Mouse (Mus musculus) midbrain, postnatal 0 days (tissue): Measurements from ENCODE around the gene Cers5. TPM values are rescaled to one million over a fixed set of nuclear protein-coding genes. Genes with fewer than 3 reads are reported as not detected.

Experiments used
- ATAC-seq: fragments of 200-750 bp; cut with Nextera tagmentation; 2 replicates; pipeline ENCODE4 v1.8.0; 2017; ENCODE audit warnings: moderate number of reproducible peaks, mild to moderate bottlenecking, moderate TSS enrichment, moderate library complexity; ENCODE audit not compliant: low FRiP score
- DNase-seq: peaks from one replicate; pipeline ENCODE4 v3.0.0-alpha.2; 2015; ENCODE audit warnings: low spot score
- H3K27ac ChIP-seq: fragments of 300-500 bp; sonication (generic); 2 replicates; pipeline ENCODE4 v1.5.1; 2014; ENCODE audit warnings: low read depth, mild to moderate bottlenecking, low read length, mixed read lengths
- H3K27me3 ChIP-seq: fragments of 300-500 bp; sonication (generic); 2 replicates; pipeline ENCODE4 v1.6.1; 2014; ENCODE audit warnings: low read length, control low read depth, mixed read lengths; ENCODE audit not compliant: insufficient read depth
- H3K36me3 ChIP-seq: fragments of 300-500 bp; sonication (generic); 2 replicates; pipeline ENCODE4 v1.6.1; 2014; ENCODE audit warnings: low read length, control low read depth, mixed read lengths; ENCODE audit not compliant: insufficient read depth
- H3K4me1 ChIP-seq: fragments of 300-500 bp; sonication (generic); 2 replicates; pipeline ENCODE4 v1.6.1; 2014; ENCODE audit warnings: mild to moderate bottlenecking, control low read depth, antibody characterized with exemption, low read length, mixed read lengths; ENCODE audit not compliant: insufficient read depth
- H3K4me2 ChIP-seq: fragments of 300-500 bp; sonication (generic); 2 replicates; pipeline ENCODE4 v1.6.1; 2014; ENCODE audit warnings: low read depth, mild to moderate bottlenecking, low read length, mixed read lengths; ENCODE audit not compliant: poor library complexity, severe bottlenecking
- H3K4me3 ChIP-seq: fragments of 300-500 bp; sonication (generic); 2 replicates; pipeline ENCODE4 v1.5.1; 2014; ENCODE audit warnings: low read depth, mild to moderate bottlenecking, low read length, moderate library complexity
- H3K9ac ChIP-seq: fragments of 300-500 bp; sonication (generic); replicated peaks from 2 replicates; pipeline ENCODE4 v1.6.1; 2014; ENCODE audit warnings: mild to moderate bottlenecking, low read length, moderate library complexity, mixed read lengths; ENCODE audit not compliant: poor library complexity, severe bottlenecking
- H3K9me3 ChIP-seq: fragments of 300-500 bp; sonication (generic); 2 replicates; pipeline ENCODE4 v1.6.1; 2016; ENCODE audit warnings: low read length, control low read depth
- CTCF ChIP-seq: IDR thresholded peaks from 2 replicates; pipeline ENCODE4 v1.5.1; 2016; ENCODE audit warnings: antibody characterized with exemption, mild to moderate bottlenecking
- WGBS: fragments of 180-500 bp; shearing (Covaris S2); extraction: QIAGEN DNeasy Blood & Tissue Kit; methylation state at CpG from one replicate; pipeline ENCODE4 v1.1.7; 2014; 5-methylcytosine and 5-hydroxymethylcytosine counted together
- polyA plus RNA-seq: library from polyadenylated mRNA; unstranded; fragments of >200 nt; fragmentation: Nextera tagmentation; extraction: Ambion mirVana; gene quantifications from 2 replicates; pipeline ENCODE4 v1.2.1, GENCODE M21; 2015
- total RNA-seq: library from RNA; depleted of rRNA; stranded (reverse); fragments of >200 nt; gene quantifications from 2 replicates; pipeline ENCODE4 v1.2.3, GENCODE M21; 2014

Cers5 gene
- total and polyA plus RNA-seq, 2 experiments from 2014 or later = 76.8 to 94.2 TPM

DNA sequence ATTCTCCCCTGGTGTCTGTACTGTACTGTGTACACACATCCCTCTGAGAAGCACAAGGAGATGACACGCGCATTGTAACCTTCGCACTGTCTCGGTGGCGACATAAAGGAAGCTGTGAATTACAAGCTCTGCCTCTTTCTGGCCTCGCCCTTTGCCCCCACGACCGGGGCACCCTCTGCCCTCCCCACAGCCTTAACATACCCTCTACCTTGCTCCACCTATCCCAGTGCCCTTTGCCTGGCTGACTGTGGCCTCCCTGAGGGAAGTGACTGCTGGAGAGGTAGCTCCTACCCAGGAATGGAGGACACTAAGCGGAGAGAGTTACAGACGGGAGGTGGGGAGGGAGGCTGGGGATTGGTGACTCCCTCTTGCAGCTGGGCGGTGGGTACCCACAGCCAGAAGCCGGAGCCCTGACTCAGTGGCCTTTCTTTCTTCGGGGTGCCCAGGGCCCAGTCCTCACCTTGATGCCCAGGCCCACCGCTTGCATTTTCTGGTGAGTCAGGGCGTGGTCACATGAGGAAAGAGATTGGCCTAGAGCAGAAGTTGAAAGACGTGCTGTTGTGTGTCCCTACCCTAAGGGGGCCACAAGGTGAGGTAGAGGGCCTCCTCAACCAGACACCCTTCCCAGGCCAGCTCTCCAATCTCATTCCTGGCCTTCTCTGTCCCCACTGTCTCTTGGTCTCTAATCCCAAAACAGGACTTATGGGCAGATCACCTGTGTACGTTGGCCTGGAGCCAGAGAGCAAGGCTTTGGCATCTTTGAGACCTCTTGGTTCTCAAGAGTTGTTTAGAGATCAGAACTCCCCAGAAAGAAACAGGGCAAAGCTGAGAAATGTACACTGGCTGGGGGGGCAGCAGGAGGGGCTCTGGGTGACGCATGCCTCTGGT lies 72.2 kb downstream of the Cers5 start:
- Histone ChIP-seq H3K36me3 (peaks cover 40% of the 10 kb centered on the region), H3K27me3 (no peaks in the 10 kb centered on the region), H3K4me1 (peaks cover 15% of the 10 kb centered on the region), H3K4me3 (no peak overlapping the region), H3K27ac (0 out of 2 replicates have a peak overlapping the region, but pooled peaks have one; percentile 96), H3K9me3 (no peaks in the 10 kb centered on the region), H3K4me2 (no peak overlapping the region), H3K9ac (no peak overlapping the region)
- TF ChIP-seq CTCF = no peak
- ATAC-seq = no peak
- no peak for DNase-seq
- 90% methylated on average over 18 of the region's 18 CpGs for WGBS

DNA sequence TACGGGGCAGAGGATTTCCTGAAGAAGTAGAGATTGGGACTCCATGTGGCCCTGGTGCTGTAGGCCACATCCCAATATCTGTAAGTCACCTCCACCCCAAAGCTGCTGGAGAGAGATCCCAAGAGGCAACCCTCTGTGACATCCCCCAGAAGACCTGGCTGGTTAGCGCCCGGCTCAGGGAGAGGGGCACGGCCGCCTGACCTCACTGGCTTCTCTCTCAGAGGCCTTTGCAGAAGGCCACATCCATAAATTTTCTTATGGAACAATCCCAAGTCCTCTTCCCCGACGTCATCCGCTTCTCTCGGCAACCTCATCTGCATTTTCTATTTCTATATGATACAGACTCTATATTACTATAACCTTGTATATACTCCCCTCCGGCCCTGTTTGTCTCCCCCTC lies 73.0 kb downstream of the Cers5 start:
- ATAC-seq (no peak), DNase-seq (no peak)
- Histone ChIP-seq H3K9me3 (no peaks in the 10 kb centered on the region), H3K27ac (no peak overlapping the region), H3K27me3 (no peaks in the 10 kb centered on the region), H3K4me3 (no peak overlapping the region), H3K36me3 (peaks cover 45% of the 10 kb centered on the region), H3K4me2 (no peak overlapping the region), H3K9ac (no peak overlapping the region), H3K4me1 (peaks cover 15% of the 10 kb centered on the region)
- no peak for TF ChIP-seq CTCF
- 85% methylated on average over 10 of the region's 10 CpGs for WGBS

DNA sequence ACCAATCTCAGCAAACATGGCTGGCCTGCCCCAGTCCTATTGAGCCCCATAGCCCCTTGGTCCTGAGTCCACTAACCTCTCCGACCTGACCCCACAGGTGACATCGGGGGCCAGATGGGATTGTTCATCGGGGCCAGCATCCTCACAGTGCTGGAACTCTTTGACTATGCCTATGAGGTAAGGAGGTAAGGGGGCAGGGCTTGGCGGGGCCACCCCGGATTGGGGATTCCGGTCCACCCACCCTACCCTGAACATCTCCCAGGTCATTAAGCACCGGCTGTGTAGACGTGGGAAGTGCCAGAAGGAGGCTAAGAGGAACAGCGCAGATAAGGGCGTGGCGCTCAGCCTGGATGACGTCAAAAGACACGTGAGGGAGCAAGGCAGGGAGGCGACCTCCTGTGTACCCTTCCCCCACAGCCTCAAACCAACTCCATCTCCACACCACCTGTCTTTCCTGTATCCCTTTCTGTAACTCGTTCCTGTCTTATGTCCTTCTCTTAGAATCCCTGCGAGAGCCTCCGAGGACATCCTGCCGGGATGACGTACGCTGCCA lies 74.1 kb downstream of the Cers5 start:
- Histone ChIP-seq H3K27ac (no peak overlapping the region), H3K36me3 (peaks cover 42% of the 10 kb centered on the region), H3K27me3 (no peaks in the 10 kb centered on the region), H3K4me1 (peaks cover 6% of the 10 kb centered on the region), H3K9ac (no peak overlapping the region), H3K4me2 (no peak overlapping the region), H3K4me3 (no peak overlapping the region), H3K9me3 (no peaks in the 10 kb centered on the region)
- ATAC-seq = no peak
- no peak for TF ChIP-seq CTCF
- no peak for DNase-seq
- 40% methylated on average over 20 of the region's 20 CpGs for WGBS

GRCm38 (mm10) chr15:99697309-99697708 lies 75.4 kb downstream of the Cers5 start:
- Histone ChIP-seq H3K4me3 (no peak overlapping the region), H3K27me3 (no peaks in the 10 kb centered on the region), H3K4me1 (no peaks in the 10 kb centered on the region), H3K9me3 (no peaks in the 10 kb centered on the region), H3K36me3 (peaks cover 49% of the 10 kb centered on the region), H3K4me2 (no peak overlapping the region), H3K27ac (no peak overlapping the region), H3K9ac (no peak overlapping the region)
- 54% methylated on average over 2 of the region's 2 CpGs for WGBS
- ATAC-seq = no peak
- TF ChIP-seq CTCF = no peak
- DNase-seq = no peak

DNA sequence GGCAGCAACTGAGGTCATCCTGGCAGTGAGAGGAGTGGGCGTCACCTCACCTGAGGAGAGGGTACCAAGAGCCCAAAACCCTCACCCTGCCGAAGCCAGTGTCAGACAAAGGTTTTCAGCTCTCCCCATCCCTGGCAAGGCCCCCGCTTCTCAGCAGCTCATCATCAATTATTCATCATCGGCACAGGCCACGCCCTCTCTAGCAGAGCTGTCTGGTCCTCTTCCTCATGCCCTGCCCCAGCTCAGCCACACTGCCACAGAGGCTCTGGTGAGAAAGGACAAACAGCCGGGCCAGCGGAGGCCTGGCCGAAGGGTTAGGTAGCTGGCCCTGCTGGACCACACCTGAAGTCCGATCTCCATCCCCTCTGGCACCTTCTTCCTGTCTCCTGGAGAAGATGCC lies 80.7 kb downstream of the Cers5 start:
- Histone ChIP-seq H3K4me2 (no peak overlapping the region), H3K27me3 (no peaks in the 10 kb centered on the region), H3K4me3 (no peak overlapping the region), H3K27ac (no peak overlapping the region), H3K9me3 (no peaks in the 10 kb centered on the region), H3K4me1 (no peaks in the 10 kb centered on the region), H3K36me3 (peaks cover 29% of the 10 kb centered on the region), H3K9ac (no peak overlapping the region)
- no peak for ATAC-seq
- 50% methylated on average over 9 of the region's 9 CpGs for WGBS
- no peak for TF ChIP-seq CTCF
- no peak for DNase-seq

DNA sequence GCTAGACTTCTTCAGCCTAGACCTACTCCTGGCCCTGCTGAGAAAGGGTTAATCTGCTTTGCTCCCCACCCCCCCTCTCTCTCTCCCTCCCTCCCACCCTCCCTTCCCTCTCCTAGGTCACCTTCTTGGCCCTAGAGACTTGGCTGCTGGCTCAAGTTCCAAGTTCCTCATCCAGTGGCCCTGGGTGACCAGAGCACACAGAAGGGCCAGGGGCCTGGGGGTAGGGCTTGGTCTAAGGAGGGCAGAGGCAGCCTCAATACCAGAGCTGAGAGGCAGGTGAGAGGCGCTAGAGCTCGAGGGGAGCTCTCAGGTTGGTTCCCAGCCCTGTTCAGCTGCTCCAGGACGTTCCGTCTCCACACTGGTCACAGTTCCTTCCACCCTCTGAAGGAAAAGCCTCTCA lies 81.8 kb downstream of the Cers5 start:
- Histone ChIP-seq H3K27me3 (no peaks in the 10 kb centered on the region), H3K9me3 (no peaks in the 10 kb centered on the region), H3K4me2 (no peak overlapping the region), H3K4me3 (no peak overlapping the region), H3K9ac (no peak overlapping the region), H3K27ac (no peak overlapping the region), H3K4me1 (no peaks in the 10 kb centered on the region), H3K36me3 (peaks cover 19% of the 10 kb centered on the region)
- no peak for TF ChIP-seq CTCF
- DNase-seq (no peak), ATAC-seq (no peak)
- WGBS = 35% methylated on average over 4 of the region's 4 CpGs
